Mouse (Mus musculus): Measurements from ENCODE around the gene Prickle2. TPM values are rescaled to one million over a fixed set of nuclear protein-coding genes. Genes with fewer than 3 reads are reported as not detected.

Gene Prickle2
- polyA plus RNA-seq, 2 experiments: 0.15 to 0.20 TPM

DNA sequence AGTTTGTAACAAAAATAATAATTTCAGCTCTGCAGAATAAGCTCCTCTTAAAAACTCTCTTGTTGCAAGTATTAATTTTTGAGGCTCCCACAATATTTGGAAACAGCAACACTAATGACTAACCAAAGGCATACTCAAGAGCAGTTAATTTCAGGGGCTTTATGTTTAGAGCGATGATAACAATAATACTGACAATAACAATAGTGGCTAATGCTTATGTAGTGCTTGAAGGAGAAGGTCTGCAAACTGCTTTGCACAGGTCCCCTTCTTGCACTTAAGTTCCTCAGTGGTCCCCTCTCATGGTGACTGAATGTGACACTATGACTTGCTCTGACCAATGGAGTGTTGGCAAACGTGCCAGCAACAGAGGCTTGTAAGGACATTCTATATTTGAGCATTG is 160.8 kb downstream of the Prickle2 start:
- H3K36me3 ChIP-seq (replicated peaks; ENCODE audit: control insufficient read depth, insufficient read depth, low read depth): no peaks in the 10 kb centered on the region
- TF ChIP-seq EP300 (IDR thresholded peaks at IDR 0.05; ENCODE audit: low read depth): no peak
- no peak for TF ChIP-seq CTCF (IDR thresholded peaks at IDR 0.05; ENCODE audit: low read depth)
- H3K9me3 ChIP-seq (ENCODE audit: control insufficient read depth, low read length): no peaks in the 10 kb centered on the region
- no peaks in the 10 kb centered on the region; the same call in 1 of the 2 replicates for H3K27me3 ChIP-seq (ENCODE audit: control insufficient read depth, insufficient read depth, low read length)
- H3K9ac ChIP-seq (replicated peaks): no peak overlapping the region
- ATAC-seq (ENCODE audit: insufficient read depth) (no peak), DNase-seq (ENCODE audit: low read depth in 3 of 3, low spot score in 3 of 3) (no peak)
- H3K4me2 ChIP-seq (ENCODE audit: low read depth): no peak overlapping the region
- 54% methylated on average over 2 of the region's 2 CpGs for WGBS (ENCODE audit: insufficient replicate concordance)
- H3K27ac ChIP-seq: no peak overlapping the region
- no peaks in the 10 kb centered on the region for H3K4me1 ChIP-seq (replicated peaks; ENCODE audit: control insufficient read depth in 2 of 2, insufficient read depth in 2 of 2, low read length in 1 of 2)
- H3K4me3 ChIP-seq (ENCODE audit: insufficient read depth in 1 of 2, low read depth in 2 of 2, low read length in 2 of 2): no peak overlapping the region

DNA sequence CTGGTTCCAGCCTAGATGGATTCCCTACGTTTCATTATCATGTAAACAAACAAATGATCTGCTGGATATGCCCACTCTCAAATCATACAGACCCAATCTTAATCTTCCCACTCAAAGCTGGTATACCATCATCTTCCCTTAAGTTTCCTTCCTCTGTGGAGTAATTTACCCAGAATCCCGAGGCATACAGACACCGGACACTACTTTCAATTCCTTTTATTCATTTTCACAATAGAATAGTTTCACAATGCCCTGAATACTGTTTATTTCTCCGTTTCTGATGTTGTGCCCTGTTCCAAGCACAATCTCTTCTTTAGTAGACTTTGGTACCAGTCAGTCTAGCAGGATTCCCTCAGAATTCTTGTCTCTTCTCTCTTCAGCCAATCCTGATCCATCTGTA is 162.1 kb downstream of the Prickle2 start:
- 55% methylated on average over 4 of the region's 4 CpGs for WGBS (ENCODE audit: insufficient replicate concordance)
- Histone ChIP-seq H3K4me1 (replicated peaks; ENCODE audit: control insufficient read depth in 2 of 2, insufficient read depth in 2 of 2, low read length in 1 of 2) (no peaks in the 10 kb centered on the region), H3K27ac (no peak overlapping the region), H3K9ac (replicated peaks) (no peak overlapping the region), H3K9me3 (ENCODE audit: control insufficient read depth, low read length) (no peaks in the 10 kb centered on the region), H3K4me3 (ENCODE audit: insufficient read depth in 1 of 2, low read depth in 2 of 2, low read length in 2 of 2) (no peak overlapping the region), H3K36me3 (replicated peaks; ENCODE audit: control insufficient read depth, insufficient read depth, low read depth) (no peaks in the 10 kb centered on the region), H3K27me3 (ENCODE audit: control insufficient read depth, insufficient read depth, low read length) (no peaks in the 10 kb centered on the region; the same call in 1 of the 2 replicates), H3K4me2 (ENCODE audit: low read depth) (no peak overlapping the region)
- no peak for TF ChIP-seq CTCF (IDR thresholded peaks at IDR 0.05; ENCODE audit: low read depth)
- TF ChIP-seq EP300 (IDR thresholded peaks at IDR 0.05; ENCODE audit: low read depth): no peak
- ATAC-seq (ENCODE audit: insufficient read depth): no peak
- DNase-seq (ENCODE audit: low read depth in 3 of 3, low spot score in 3 of 3): no peak

DNA sequence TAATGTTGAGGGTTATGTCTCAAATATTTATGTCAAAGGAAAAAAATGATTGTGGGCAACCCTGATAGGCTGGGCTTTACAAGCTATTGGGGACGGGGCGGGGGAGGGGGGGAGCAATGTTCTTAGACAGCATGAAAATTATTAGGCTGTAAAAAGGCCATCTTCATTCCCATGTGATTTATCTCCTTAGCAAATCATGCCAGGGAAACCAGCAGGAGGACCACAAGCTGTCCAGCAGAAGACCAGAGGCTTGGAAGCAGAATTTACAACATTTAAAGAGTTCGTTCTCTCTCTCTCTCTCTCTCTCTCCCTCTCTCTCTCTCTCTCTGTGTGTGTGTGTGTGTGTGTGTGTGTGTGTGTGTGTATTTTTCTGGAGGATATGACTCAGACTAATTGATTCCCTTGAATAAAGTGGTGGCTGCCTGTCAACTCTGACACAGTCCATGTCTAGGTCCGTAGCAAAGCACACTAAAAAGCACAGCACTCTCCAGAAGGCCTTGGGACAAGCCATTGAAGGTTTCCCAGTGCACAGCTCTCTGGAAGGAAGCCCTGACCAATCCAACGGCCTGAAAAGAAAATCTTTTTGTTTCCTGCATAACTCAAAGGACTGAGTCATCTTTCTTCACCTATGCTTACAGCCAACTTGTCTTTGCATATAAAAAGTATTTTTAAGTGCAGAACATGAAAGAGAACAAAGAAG is 163.4 kb downstream of the Prickle2 start:
- WGBS (ENCODE audit: insufficient replicate concordance): 53% methylated on average over 4 of the region's 5 CpGs
- no peak for DNase-seq (ENCODE audit: low read depth in 3 of 3, low spot score in 3 of 3)
- Histone ChIP-seq H3K36me3 (replicated peaks; ENCODE audit: control insufficient read depth, insufficient read depth, low read depth) (no peaks in the 10 kb centered on the region), H3K9ac (replicated peaks) (no peak overlapping the region), H3K4me2 (ENCODE audit: low read depth) (no peak overlapping the region), H3K4me3 (ENCODE audit: insufficient read depth in 1 of 2, low read depth in 2 of 2, low read length in 2 of 2) (no peak overlapping the region), H3K4me1 (replicated peaks; ENCODE audit: control insufficient read depth in 2 of 2, insufficient read depth in 2 of 2, low read length in 1 of 2) (no peaks in the 10 kb centered on the region), H3K9me3 (ENCODE audit: control insufficient read depth, low read length) (no peaks in the 10 kb centered on the region), H3K27me3 (ENCODE audit: control insufficient read depth, insufficient read depth, low read length) (no peaks in the 10 kb centered on the region; the same call in 1 of the 2 replicates), H3K27ac (no peak overlapping the region)
- no peak for ATAC-seq (ENCODE audit: insufficient read depth)
- no peak for TF ChIP-seq EP300 (IDR thresholded peaks at IDR 0.05; ENCODE audit: low read depth)
- no peak for TF ChIP-seq CTCF (IDR thresholded peaks at IDR 0.05; ENCODE audit: low read depth)

DNA sequence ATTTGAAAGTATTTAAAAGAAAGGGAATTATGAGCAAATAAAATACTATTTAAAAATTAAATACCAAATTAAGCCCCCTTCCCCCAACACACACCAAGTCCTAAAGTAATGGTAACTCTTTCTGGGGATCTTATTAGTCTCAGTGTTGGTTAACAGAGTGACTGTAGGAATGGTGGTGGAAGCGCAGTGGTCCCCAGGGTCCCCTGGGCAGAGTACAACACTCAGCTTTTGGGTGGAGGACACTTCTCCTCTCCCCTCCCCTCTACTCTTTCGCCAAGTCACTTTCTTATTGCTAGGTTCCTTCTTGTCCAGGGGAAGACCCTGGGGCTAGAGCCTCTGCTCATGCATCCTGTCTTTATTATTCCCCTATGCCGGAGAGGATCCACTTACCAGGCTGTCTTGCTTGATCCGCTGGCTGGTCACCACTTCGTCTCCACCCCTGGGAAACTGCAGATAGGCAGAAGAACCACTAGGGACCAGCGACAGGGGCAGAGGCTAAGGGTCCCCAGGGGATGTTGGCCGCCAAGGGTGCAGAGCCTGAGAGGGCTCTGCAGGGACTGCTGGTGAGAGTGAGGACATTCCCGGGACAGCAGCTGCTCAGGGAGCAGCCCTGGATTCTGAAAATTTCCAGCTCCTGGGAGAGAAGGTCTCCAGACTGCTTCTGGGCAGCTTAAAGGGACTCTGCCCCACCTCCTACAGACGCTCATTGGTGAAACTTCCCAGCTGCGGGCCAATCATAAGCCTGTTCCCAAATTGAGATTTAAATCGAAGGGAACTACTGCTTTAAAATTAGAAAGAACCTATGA is 171.5 kb downstream of the Prickle2 start:
- H3K27me3 ChIP-seq (ENCODE audit: control insufficient read depth, insufficient read depth, low read length): no peaks in the 10 kb centered on the region
- H3K27ac ChIP-seq: no peak overlapping the region
- H3K4me1 ChIP-seq (replicated peaks; ENCODE audit: control insufficient read depth in 2 of 2, insufficient read depth in 2 of 2, low read length in 1 of 2): no peaks in the 10 kb centered on the region
- peak overlapping the region; percentile 15; the same call in 1 of the 2 replicates for H3K4me2 ChIP-seq (ENCODE audit: low read depth)
- TF ChIP-seq EP300 (IDR thresholded peaks at IDR 0.05; ENCODE audit: low read depth) (no peak), CTCF (IDR thresholded peaks at IDR 0.05; ENCODE audit: low read depth) (no peak)
- H3K4me3 ChIP-seq (ENCODE audit: insufficient read depth in 1 of 2, low read depth in 2 of 2, low read length in 2 of 2): peak overlapping the region; percentile 26 to 41; a peak in 2 of 4 replicates
- DNase-seq (ENCODE audit: low read depth in 3 of 3, low spot score in 3 of 3): no peak
- H3K9ac ChIP-seq (replicated peaks): no peak overlapping the region
- ATAC-seq (ENCODE audit: insufficient read depth): no peak
- H3K9me3 ChIP-seq (ENCODE audit: control insufficient read depth, low read length): no peaks in the 10 kb centered on the region
- H3K36me3 ChIP-seq (replicated peaks; ENCODE audit: control insufficient read depth, insufficient read depth, low read depth): no peaks in the 10 kb centered on the region
- 5% methylated on average over 11 of the region's 11 CpGs for WGBS (ENCODE audit: insufficient replicate concordance)
